Mouse (Mus musculus) G1E (cell line): ENCODE data around the gene Syne2.

ENCODE experiments used
- CTCF ChIP-seq: IDR thresholded peaks from 2 replicates; pipeline ENCODE4 v1.5.1; 2012; ENCODE audit warnings: low read depth, low read length, inconsistent platforms, mixed read lengths
- GATA1 ChIP-seq: IDR thresholded peaks from 2 replicates; pipeline ENCODE4 v1.6.1; 2012; ENCODE audit warnings: borderline replicate concordance, low read length, inconsistent platforms, mixed read lengths
- TAL1 ChIP-seq: conservative IDR thresholded peaks from 2 replicates; pipeline ENCODE4 v1.6.1; 2012; ENCODE audit warnings: low read depth, low read length, inconsistent platforms, mixed read lengths

DNA sequence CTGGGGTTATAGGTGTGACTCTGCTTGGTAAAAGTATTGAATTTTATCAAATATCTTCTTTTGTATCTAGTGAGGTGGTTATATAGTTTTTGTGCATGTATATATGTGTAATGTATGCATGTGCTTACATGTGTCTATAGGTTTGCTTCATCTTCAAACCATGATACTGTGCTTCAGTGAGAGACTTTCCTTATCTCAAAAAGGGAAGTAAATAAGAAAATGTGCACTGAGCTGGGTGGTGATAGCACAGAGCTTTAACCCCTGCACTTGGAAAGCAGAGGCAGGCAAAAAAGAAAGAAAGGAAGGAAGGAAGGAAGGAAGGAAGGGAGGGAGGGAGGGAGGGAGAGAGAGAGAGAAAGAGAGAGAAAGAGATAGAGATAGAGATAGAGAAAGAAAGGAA, 36.5 kb upstream of the Syne2 start:
- TF ChIP-seq CTCF (no peak), GATA1 (no peak), TAL1 (no peak)
